Mouse (Mus musculus): ENCODE data around the gene Gcnt4. TPM values are rescaled to one million over a fixed set of nuclear protein-coding genes. Genes with fewer than 3 reads are reported as not detected.

Gene Gcnt4
- 0.65 and 0.71 TPM in 2 replicates for polyA plus RNA-seq (2012; rRNA removed)

GRCm38 (mm10) chr13:96923999-96924961 lies at the start of gene Gcnt4:
Gcnt4 (plus strand) TSS chr13:96924689.

Other genes with a start within 250 kb of the Gcnt4 start
- not detected in 2 replicates for gene Ankrd31, start 176.4 kb upstream of the Gcnt4 start, polyA plus RNA-seq (2012; rRNA removed)
- gene 1700029F12Rik, start 109.7 kb downstream of the Gcnt4 start, polyA plus RNA-seq (2012; rRNA removed), result not detected in 2 replicates
- gene Fam169a, start 142.6 kb downstream of the Gcnt4 start, polyA plus RNA-seq (2012; rRNA removed), result not detected in 2 replicates
- 4.5 and 4.7 TPM in 2 replicates for gene Gm6169, start 174.5 kb downstream of the Gcnt4 start, polyA plus RNA-seq (2012; rRNA removed)
- gene Gfm2, start 213.2 kb downstream of the Gcnt4 start, polyA plus RNA-seq (2012; rRNA removed), result 19.6 and 22.5 TPM in 2 replicates
- 16.3 and 21.4 TPM in 2 replicates for gene Nsa2, start 213.2 kb downstream of the Gcnt4 start, polyA plus RNA-seq (2012; rRNA removed)